Mouse (Mus musculus): ENCODE data around the gene Elovl5.
"Not testable (repeated sequence)": the region's sequence is repeated elsewhere in the genome, so short reads cannot be mapped to it uniquely, and the experiment has no call there.

Gene Elovl5

DNA sequence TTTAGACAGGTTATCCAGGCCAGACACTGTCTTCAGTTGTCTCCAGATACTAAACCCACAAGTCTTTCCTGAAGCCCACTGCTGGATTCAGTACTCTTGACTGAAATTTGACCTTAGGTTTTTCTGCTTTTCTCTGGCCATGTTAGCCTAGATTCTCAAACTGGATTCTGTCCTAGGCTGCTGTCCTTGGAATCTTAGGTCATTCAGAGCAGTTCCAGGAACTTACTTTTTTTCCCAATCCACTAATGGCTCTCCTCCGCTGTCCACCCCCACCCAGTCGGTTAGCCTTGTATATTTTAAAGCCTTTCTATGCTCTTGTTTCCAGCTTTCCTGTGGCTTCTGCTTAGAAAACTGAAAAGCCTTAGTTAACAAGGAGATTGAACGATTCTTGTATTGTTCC is 37.8 kb downstream of the Elovl5 start:
- no peak for DNase-seq (ENCODE audit: inconsistent ontology term)

DNA sequence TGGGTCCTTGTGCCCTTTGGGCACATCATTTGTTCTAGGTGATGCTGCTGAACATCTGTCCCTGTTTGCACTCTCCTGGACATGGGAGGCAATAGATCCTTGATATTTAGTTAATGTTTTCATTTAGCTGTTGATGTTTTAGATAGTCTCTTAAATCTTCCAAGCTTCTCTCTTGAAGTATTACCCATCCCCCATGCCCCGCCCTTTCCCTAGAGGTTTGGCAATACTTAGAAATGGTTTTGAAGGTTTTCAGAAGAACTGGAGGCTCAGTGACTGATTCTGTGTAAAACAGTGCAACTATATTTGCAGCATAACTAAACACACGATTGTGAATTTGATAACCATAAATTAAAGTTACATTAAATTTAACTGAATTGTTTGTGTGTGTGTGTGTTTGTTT is 38.3 kb downstream of the Elovl5 start:
- DNase-seq (ENCODE audit: inconsistent ontology term) = no peak

GRCm38 (mm10) chr9:77955964-77956363 is 38.8 kb downstream of the Elovl5 start:
- DNase-seq (ENCODE audit: inconsistent ontology term) = no peak

- DNase-seq (ENCODE audit: inconsistent ontology term) = no peak
Observed at GRCm38 (mm10) chr9:77958327-77958726, 41.2 kb downstream of the Elovl5 start.

- DNase-seq (ENCODE audit: inconsistent ontology term) = no peak
Observed at GRCm38 (mm10) chr9:77959759-77960158, 42.6 kb downstream of the Elovl5 start.

GRCm38 (mm10) chr9:77961350-77961749 is 44.2 kb downstream of the Elovl5 start:
- no peak for DNase-seq (ENCODE audit: inconsistent ontology term)

DNA sequence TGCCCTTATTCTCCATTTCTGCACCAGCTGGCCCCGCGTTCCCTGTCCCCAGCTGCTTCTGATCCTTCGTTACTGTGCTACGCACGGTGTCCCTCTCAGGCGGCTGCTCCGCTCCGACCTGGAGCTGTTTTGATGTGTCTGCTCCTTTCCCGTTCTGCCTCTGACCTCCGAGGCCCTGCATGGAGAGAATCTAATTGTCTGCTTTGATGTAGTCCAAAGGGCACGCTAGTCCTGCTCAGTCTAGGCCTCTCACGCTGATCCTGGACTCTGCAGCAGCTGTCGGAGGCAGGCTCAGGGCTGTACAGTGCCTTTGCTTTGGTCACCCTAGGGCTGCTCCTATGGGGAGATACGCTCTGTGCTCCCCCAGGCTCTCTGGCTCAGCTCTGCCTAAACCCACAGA is 46.9 kb downstream of the Elovl5 start:
- peak; percentile 14 for DNase-seq (ENCODE audit: inconsistent ontology term)

GRCm38 (mm10) chr9:77965287-77965686 is 48.1 kb downstream of the Elovl5 start:
- DNase-seq (ENCODE audit: inconsistent ontology term) = no peak

GRCm38 (mm10) chr9:77965768-77966552 is 48.8 kb downstream of the Elovl5 start:
- DNase-seq (ENCODE audit: inconsistent ontology term) = no peak

DNA sequence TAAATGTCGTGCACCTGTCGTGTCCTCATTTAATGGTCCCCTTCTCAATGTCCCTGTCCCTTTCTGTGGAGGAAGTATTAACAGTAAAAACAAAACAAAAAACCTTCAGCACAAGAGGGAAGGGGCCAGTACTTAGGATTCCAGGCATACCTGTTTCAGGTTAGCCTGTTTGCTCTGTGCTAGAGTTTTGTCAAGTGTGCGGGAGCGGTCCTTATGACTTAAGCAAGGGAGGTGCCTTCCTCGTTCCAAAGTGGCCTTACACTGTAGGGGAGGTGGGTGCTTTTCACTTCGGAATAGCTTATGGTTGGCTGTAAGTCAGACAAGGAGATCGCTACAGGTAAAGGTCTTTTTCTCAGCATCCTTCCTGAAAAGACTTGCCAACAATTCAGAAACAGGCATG is 49.7 kb downstream of the Elovl5 start:
- DNase-seq (ENCODE audit: inconsistent ontology term) = no peak

DNA sequence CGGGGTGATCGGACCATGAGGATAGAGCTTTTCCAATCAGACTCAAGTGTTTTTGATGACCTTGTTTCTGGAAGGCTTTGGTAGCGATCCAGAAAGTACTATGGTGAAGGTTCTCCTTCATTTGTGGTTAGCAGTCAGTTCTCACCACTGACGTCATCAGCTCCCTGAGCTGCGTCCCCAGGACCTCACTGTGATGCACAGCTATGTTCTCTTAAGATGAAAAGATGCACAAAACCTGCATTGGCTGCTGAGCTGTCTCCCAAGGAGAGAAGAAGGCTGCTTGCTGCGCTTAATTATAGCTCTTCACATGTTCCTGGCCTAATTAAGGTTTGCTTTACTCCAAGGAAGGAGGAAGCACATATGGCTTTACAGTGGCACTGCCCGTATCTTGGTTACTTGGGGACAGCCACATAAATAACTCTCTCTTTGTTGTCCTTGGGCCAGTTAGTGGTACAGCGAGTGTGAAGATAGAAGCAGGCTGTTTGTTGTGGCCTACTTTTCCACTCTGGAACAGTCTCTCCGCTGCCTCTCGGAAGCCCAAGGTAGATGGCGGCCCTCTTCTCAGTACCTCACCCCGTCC is 50.5 kb downstream of the Elovl5 start:
- DNase-seq (ENCODE audit: inconsistent ontology term) = no peak

- no peak for DNase-seq (ENCODE audit: inconsistent ontology term)
Observed at GRCm38 (mm10) chr9:77969192-77969953, 52.2 kb downstream of the Elovl5 start.

GRCm38 (mm10) chr9:77979000-77979399 is 61.8 kb downstream of the Elovl5 start:
- no peak for DNase-seq (ENCODE audit: inconsistent ontology term)

DNA sequence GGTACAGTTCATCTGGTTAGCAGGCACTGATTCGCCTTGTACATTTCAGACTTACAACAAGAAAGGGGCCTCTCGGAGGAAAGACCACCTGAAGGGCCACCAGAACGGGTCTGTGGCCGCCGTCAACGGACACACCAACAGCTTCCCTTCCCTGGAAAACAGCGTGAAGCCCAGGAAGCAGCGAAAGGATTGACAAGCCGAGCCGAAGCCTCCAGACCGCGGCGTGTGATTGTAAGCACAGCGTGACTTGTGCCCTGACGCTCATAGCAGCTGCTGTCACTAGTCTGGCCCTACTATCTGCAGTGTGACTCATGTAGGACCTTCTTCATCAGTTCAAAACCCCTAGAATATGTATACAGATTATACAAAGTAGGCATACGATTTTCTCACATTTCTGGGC is 65.5 kb downstream of the Elovl5 start:
- no peak for DNase-seq (ENCODE audit: inconsistent ontology term)

- no peak for DNase-seq (ENCODE audit: inconsistent ontology term)
Observed at GRCm38 (mm10) chr9:77983521-77983920, 66.4 kb downstream of the Elovl5 start.

- peak; percentile 56 for DNase-seq (ENCODE audit: inconsistent ontology term)
Observed at GRCm38 (mm10) chr9:77986153-77986795, 69.1 kb downstream of the Elovl5 start.

- DNase-seq (ENCODE audit: inconsistent ontology term) = no peak
Observed at GRCm38 (mm10) chr9:77989626-77990025, 72.5 kb downstream of the Elovl5 start.

DNA sequence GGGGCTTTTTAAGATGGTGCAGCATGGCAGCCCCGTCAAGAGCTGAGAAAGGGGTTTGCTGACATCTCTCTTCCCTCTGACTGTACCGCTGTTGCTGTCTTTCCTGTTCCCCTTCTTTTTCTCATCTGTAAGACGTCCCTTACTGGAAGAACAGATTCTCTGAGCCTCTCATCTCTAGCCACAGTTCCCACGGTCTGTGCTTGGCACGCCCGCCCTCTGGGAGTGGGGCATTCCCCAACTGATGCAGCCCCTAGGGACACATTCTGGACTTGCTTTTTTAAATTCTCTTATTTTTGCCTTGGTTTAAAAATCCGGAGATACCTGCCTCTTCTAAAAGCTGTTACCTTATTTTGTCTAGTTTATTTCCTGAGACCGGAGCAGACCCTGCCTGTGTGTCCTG is 73.1 kb downstream of the Elovl5 start:
- no peak for DNase-seq (ENCODE audit: inconsistent ontology term)

DNA sequence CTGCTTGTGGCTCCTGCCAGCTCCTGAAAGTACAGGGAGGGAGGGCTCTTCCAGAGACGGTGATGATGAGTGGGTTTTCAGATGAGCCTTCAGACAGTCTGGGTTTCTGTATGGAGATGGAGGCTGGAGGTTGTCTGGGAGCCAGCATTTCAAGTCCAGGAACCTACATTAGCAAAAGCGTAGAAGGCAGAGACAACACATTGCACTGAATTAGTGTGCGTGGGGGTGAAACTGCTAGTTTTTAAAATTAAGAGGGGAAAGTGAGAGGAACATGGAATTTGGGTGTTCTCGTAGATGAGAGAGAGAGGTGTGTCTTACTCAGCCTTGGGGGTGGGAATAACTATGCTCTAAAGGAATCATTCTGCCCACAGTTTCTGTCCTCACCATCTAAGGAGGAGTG is 74.5 kb downstream of the Elovl5 start:
- no peak for DNase-seq (ENCODE audit: inconsistent ontology term)

DNA sequence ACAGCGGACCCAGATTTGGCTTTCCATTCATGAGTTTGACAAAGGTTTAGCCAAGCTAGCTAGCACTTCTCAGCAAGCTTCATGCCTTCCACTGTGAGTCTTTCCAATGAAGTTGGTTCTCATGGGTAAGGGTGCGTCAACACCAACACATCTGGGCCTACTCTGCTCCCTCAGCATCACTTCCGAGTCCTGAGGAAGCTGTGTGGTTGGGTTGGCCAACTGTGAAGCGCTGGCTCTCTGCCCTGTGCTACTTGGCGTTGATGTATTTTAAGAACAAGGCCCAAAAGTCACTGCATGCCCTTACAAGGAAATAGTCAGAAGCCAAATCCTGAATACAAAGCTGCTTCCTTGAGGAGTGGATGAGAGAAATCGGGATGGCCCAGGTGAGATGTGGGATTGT is 75.1 kb downstream of the Elovl5 start:
- no peak for DNase-seq (ENCODE audit: inconsistent ontology term)

DNA sequence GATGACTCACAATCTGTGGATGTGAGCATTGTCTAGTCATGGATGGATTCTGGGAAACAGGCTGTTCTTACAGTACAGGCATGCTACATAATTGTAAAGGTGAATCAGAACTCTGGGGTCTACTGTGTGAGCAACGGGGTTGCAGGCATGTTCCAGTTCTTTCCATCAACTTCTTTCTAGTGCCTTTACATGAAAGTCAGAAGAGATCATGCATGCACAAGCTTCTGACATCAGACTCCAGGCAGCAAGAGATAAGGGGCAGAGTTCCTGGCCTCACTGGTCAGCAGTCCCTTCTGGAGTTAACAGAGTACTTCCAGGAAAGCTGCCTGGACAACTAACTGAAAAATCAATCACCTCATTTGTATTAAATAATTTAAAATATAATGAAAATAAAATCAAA is 75.9 kb downstream of the Elovl5 start:
- DNase-seq (ENCODE audit: inconsistent ontology term) = no peak

- DNase-seq (ENCODE audit: inconsistent ontology term) = not testable (repeated sequence)
Observed at GRCm38 (mm10) chr9:77993538-77994255, 76.5 kb downstream of the Elovl5 start.
